Mouse (Mus musculus): Measurements from ENCODE around the gene 4930404H24Rik.
"Not testable (repeated sequence)": the region's sequence is repeated elsewhere in the genome, so short reads cannot be mapped to it uniquely, and the experiment has no call there.

Gene 4930404H24Rik

DNA sequence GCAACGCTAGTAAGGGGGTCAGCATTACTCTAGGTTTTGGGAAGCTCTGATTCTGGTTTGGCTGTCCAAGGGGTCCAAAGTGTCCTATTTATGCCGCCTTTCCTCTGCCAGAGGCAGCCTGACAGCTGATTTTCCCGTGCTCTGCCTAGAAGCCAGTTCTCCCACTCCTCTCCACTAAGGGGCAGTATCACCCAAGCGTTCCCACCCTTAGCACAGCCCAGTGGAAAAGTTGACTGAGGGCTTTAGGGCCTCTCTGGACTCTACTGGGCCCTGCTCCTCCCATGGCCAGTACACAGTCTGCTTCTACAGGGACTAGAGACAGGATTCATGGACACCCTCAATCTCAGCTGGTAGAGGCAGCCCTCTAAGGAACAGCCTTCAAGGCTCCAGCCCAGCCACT, 14.0 kb upstream of the 4930404H24Rik start:
- DNase-seq (ENCODE audit: low read depth, low spot score): no peak

DNA sequence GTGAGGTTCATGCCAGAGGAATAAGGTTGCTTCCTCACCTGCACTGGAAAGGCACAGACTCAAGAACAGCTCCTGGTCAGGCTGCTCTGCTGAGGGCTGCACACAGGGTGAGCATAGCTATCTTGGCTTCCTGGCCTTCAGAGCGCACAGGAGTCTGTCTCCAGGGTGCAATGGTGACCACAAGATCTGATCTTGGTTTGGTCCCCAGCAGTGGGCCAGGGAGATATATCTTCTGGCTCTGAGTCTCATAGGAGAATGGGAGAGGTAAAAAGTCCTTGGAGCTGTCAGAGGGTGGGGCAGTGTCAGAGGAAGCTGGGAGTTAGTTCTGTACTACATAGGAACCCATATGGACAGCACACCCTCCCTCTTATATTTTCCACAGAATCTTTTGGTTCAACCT, 13.1 kb upstream of the 4930404H24Rik start:
- DNase-seq (ENCODE audit: low read depth, low spot score): no peak

DNA sequence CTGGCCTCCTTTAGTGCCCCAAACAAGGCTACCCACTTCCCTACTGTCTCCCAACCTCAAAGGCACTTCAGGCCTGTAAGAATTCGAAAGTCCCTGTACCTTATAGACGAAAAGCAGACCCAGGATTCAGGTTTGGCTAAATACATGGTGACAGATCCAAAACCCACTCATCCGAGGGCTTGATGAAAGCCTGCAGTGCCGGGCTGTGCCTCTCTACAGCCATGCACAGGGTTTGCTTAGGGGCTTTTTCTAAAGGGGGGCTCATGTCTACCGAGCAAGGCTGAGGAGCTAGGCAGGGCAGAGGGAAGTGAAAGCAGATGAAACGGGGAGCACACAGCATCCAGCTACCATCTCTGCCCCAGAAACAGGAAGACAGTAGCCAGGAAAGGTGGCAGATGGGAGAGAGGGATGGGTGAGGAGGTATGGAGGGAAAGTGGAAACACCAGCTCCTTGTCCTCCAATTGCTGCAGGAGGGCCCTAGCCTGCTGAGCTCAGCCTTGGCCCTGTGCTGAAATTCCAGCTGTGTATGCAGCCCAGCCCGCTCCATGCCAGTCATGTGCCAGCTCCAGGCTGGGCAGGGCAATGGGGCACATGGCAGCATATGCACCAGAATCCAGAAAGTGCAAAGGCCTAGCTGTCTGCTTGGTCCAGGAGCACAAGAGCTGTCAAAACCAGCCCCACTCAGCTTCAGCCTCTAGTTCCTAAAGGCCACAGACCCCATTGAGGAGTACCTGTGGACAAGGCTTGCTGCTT, 11.3 kb upstream of the 4930404H24Rik start:
- DNase-seq (ENCODE audit: low read depth, low spot score): no peak

- no peak for DNase-seq (ENCODE audit: low read depth, low spot score)
These were observed 10.8 kb upstream of the 4930404H24Rik start for GRCm38 (mm10) chr2:153481861-153482120.

DNA sequence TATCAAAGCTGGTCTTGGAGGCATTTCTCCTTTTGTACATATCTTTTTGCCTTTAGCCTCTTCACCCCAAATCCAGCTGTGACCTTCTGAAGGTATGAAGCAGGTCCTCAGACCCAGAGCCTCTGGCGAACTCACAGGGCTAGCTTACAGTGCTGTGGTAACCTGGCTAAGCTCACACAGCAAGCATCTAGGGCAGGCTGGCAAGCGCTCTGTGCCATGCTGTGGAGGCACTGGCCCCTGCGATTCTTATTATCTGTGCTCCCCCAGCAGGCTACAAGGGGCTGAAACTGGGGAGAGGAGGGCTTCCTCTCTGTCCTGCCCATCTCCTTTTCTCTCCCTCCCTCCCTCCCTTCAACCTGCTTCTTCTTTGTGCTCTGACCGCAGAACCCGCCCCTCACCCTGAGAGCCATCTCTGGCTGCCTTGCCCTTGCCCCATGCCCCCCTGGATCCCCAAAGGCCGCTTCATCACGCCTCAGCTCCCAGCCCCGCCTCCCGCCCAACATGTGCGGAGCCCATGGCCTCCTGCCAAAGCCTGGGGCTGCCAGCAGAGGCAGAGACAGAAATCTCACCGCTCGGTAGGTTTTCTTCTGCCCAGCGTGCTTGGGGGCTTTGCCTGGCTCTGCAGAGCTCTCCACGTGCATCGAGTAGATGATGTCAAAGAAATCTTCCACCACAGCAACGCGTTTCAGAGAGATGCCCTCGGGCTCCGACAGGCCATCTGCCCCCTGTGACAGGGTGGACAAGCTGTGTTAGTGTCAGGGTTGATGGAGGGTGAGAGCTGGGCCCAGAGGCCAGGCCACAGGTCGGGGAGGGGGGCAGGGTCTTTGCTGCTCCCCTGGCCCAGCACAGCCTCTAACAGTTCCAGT, 9.2 kb upstream of the 4930404H24Rik start:
- DNase-seq (ENCODE audit: low read depth, low spot score): no peak

DNA sequence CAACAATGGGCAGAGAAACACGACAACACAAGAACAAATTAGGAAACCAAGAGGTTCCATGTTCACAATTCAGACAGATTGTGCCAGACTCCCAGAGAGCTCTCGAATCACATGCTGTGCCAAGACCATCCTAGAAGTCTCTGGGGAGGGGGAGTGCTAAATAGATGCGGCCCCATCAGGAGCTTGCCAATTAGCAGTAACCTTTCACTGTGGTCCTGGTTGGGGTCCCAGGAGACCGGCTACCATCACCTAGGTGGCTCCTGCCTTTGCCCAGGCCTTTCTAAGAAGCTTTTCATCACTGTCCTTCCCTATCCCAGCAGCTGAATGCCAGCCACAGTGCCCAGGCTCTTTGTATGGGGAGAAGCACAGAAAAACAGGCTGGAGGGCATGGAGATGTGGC, 8.5 kb upstream of the 4930404H24Rik start:
- DNase-seq (ENCODE audit: low read depth, low spot score): no peak

GRCm38 (mm10) chr2:153490116-153490515, 2.5 kb upstream of the 4930404H24Rik start:
- DNase-seq (ENCODE audit: low read depth, low spot score): no peak

DNA sequence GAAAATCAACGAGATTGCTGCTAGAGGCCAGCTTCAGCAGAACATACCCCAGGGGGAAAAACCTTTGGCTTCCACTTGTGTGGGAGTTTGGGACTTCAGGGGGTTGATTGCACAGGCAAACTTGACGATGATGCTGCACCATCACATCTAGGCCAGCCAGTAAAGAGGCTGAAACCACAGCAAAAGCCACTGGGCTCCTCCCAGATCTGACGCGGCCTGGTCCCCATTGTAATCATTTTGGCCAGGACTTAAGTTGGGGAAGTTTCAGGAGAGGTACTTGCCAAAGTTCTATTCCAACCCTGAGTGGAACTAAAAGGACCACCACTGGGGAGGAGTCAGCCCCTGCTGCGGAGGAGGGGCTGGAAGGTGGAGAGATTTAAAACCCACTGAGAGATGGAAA, 1.6 kb upstream of the 4930404H24Rik start:
- no peak for DNase-seq (ENCODE audit: low read depth, low spot score)

- no peak for DNase-seq (ENCODE audit: low read depth, low spot score)
These were observed 945 bp upstream of the 4930404H24Rik start for GRCm38 (mm10) chr2:153491512-153492178.

- DNase-seq (ENCODE audit: low read depth, low spot score): no peak
These were observed 442 bp upstream of the 4930404H24Rik start for GRCm38 (mm10) chr2:153492179-153492517.

- no peak for DNase-seq (ENCODE audit: low read depth, low spot score)
These were observed 772 bp downstream of the 4930404H24Rik start for GRCm38 (mm10) chr2:153493393-153493731.

- no peak for DNase-seq (ENCODE audit: low read depth, low spot score)
These were observed 1.2 kb downstream of the 4930404H24Rik start for GRCm38 (mm10) chr2:153493781-153494292.

DNA sequence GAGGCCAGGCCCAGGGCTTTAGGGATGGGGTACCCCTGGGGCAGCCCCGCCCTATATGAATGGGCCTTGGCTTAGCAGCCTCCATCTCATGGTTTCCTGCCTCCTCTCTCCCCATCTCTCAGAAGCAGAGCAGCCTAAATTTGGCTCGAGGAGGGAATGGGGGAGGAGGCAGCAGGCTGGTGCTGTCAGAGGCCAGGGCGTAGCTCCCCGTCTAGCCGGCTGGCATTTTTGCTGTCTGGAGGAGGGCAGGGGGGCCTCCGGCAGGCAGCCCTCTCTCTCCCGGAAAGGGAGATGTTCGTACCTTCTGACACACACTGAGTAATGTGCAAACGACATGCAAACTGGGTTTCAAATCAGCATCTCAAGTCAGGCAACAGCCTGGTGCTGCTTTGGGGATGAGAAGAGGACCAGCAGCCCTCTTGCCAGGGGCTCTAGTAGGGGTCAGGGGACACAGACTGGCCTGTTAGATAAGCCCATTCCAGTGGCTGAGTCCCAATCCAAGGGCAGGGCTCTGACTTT, 1.8 kb downstream of the 4930404H24Rik start:
- no peak for DNase-seq (ENCODE audit: low read depth, low spot score)

DNA sequence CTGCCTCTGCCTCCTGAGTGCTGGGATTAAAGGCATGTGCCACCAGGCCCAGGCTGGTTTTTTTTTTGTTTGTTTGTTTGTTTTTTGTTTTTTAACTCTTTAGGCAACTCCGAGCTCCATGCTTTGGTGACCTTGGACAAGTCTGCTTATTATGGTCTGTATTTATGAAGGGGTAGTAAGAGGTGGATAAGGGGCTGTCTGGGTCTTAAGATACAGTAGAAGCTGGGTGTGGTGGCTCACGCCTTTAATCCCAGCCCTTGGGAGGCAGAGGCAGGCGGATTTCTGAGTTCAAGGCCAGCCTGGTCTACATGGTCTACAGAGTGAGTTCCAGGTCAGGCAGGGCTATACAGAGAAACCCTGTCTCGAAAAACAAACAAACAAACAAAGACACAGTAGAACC, 2.8 kb downstream of the 4930404H24Rik start:
- not testable (repeated sequence) for DNase-seq (ENCODE audit: low read depth, low spot score)

- DNase-seq (ENCODE audit: low read depth, low spot score): no peak
These were observed 3.2 kb downstream of the 4930404H24Rik start for GRCm38 (mm10) chr2:153495818-153496217.

DNA sequence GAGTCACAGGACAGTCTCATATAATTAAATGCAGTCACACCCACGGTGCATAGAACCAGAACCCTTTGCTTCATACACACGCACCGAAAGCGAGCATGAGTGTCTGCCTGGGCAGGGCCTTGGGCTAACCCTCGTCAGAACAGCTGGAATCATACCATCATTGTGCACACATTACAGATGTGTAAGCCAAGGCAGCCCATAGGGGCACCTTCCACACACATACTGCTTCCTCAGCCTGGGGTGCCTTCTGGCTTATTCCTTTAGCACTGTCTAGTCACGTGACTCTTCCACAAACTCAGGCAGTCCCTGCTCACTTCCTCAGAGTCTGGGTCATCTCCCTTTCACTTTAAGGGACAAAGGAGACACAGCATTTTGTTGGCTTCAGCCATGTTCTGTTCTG, 3.7 kb downstream of the 4930404H24Rik start:
- DNase-seq (ENCODE audit: low read depth, low spot score): no peak

DNA sequence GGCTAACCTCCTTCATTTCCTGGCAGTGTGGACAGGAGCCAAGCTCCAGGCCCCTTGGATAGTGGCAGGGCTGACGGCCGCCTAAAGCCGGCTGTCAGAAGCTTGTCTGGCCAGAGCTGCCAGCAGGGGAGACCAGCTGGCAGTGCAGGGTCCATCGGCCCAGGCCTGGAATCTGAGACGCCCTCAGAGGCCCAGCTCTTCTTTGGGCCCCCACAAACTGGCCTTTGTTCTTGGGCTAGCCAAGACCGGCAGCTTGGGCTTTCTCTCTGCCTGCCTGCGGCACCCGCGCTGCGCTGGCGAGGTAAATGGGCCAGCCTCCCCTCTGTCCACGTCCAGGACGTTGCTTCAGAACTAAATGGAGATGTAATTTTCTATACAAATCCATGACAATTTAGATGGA, 4.3 kb downstream of the 4930404H24Rik start:
- DNase-seq (ENCODE audit: low read depth, low spot score): no peak

DNA sequence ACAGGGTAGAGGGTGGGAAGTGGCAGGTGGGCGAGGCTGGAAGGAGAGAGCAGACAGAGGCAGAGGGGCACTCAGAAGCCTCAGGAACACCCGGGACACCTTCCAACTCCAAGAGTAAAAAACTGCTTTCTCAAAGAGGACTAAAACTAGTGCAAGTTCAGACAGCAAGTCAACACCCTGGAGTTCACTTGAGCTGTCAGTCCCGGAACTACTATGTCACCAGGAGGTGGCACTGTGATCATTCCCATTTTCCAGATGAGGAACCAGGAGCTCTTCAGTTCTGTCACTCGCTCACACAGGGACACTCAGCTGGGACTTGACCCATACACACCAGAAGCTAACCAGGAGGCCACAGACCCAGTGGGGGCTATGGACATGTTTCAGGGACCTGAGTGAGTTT, 6.6 kb downstream of the 4930404H24Rik start:
- no peak for DNase-seq (ENCODE audit: low read depth, low spot score)

DNA sequence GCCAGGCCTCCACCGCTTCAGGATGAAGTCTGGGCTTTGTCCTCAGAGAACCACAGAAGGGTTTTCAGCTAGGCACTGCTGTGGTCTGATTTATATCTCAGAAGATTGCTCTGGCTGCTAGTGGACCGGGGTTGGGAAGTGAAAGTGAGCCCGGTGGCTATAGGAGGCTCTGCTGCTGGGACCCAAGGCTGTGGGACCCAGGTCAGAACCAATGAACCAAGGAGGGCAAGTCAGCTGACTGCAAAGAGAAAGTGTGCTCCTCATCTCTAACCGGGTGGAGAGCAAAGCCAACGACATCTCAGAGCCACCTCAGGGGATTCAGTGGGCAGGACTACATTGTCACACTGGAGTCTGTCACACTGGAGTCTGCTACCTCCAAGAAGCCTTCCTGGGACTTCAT, 13.8 kb downstream of the 4930404H24Rik start:
- DNase-seq (ENCODE audit: low read depth, low spot score): no peak

DNA sequence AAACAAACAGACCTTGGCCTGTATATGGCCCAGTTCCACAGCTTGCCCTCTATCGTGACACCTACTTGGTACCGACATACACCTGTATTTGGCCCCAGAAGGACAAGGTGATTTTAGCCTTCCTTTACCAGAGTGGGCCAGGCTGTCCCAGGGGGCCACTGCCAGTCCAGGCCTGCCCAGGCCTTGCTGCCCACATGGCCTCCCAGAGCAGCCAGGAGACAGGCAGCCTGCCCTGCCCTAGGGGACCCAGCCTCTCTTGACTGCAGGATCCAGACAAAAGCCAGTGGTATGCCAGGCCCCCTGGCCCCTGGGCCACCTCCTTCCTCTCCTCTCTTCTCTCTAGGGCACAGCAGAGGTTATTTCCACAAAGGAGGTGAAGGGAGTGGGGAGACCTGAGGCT, 15.4 kb downstream of the 4930404H24Rik start:
- DNase-seq (ENCODE audit: low read depth, low spot score): no peak

- DNase-seq (ENCODE audit: low read depth, low spot score): no peak
These were observed 15.8 kb downstream of the 4930404H24Rik start for GRCm38 (mm10) chr2:153508405-153508804.

Data from brain, embryonic 18.5 days (tissue).